In the genomic region with DNA sequence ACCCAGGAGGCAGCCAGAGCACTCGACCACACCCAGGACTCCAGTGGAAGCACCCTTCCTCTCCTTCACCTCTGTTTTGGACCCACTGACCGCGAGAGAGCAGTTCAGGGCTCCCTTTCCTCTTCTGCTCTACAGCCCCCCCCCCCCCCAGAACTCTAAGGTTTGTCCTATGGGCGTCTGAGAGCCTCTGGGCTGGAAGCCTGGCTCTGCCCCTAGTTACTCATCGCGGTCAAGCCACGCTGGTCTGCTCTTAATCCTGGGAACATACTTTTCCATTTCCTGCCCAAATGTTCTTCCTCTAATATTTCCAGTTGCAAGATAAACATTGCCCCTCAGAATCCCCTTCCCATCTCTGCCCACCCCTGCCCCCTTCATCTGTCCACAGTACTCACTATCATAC, we compare ENCODE assay signal across 11 mouse cellular contexts. TPM values are rescaled to one million over a fixed set of nuclear protein-coding genes. Genes with fewer than 3 reads are reported as not detected.
A peak's percentile ranks its signal among the peaks of the same experiment; 100 is the strongest.
DNase-seq lines count a peak whose midpoint lies in the region; ATAC-seq lines count a peak whose summit lies in the region.
"Had no signal": no experiment of that assay in that cellular context is flagged by ENCODE, and none has a peak within 500 bp of the region (broad histone marks: within the 10 kb centered on the region; RNA-seq: fewer than 3 reads in every experiment).

No protein-coding gene starts in this region.

- no peak overlapping the region for H3K4me3 ChIP-seq in heart, embryonic 13.5 days
- no peak overlapping the region for H3K4me3 ChIP-seq in lung, embryonic 15.5 days
- H3K4me3 ChIP-seq in embryonic facial prominence, embryonic 14.5 days (ENCODE audit: low read depth, low read length) = no peak overlapping the region
- H3K4me3 ChIP-seq in stomach, embryonic 15.5 days (replicated peaks) = no peak overlapping the region
- H3K4me3 ChIP-seq: liver, embryonic 15.5 days had no signal

- peak overlapping the region; percentile 80 for H3K27ac ChIP-seq in heart, embryonic 13.5 days (replicated peaks)
- peak overlapping the region; percentile 82 for H3K27ac ChIP-seq in lung, embryonic 15.5 days
- H3K27ac ChIP-seq in embryonic facial prominence, embryonic 14.5 days (replicated peaks; ENCODE audit: low read depth, low read length) = peak overlapping the region; percentile 88
- H3K27ac ChIP-seq in stomach, embryonic 15.5 days = peak overlapping the region; percentile 86
- H3K27ac ChIP-seq: liver, embryonic 15.5 days had no signal

- H3K9me3 ChIP-seq in heart, embryonic 13.5 days = no peaks in the 10 kb centered on the region
- no peaks in the 10 kb centered on the region for H3K9me3 ChIP-seq in lung, embryonic 15.5 days
- H3K9me3 ChIP-seq in embryonic facial prominence, embryonic 14.5 days (ENCODE audit: control insufficient read depth, low read length) = no peaks in the 10 kb centered on the region
- no peaks in the 10 kb centered on the region for H3K9me3 ChIP-seq in stomach, embryonic 15.5 days
- H3K9me3 ChIP-seq: liver, embryonic 15.5 days had no signal

- no peaks in the 10 kb centered on the region for H3K27me3 ChIP-seq in heart, embryonic 13.5 days (replicated peaks)
- H3K27me3 ChIP-seq in lung, embryonic 15.5 days = no peaks in the 10 kb centered on the region
- H3K27me3 ChIP-seq in embryonic facial prominence, embryonic 14.5 days (replicated peaks; ENCODE audit: control insufficient read depth, insufficient read depth, low read length) = no peaks in the 10 kb centered on the region
- H3K27me3 ChIP-seq in stomach, embryonic 15.5 days (replicated peaks) = no peaks in the 10 kb centered on the region
- H3K27me3 ChIP-seq: liver, embryonic 15.5 days had no signal

- WGBS in heart, embryonic 13.5 days = 68% methylated on average over 7 of the region's 7 CpGs
- 66% methylated on average over 7 of the region's 7 CpGs for WGBS in lung, embryonic 15.5 days
- WGBS in embryonic facial prominence, embryonic 14.5 days = 61% methylated on average over 7 of the region's 7 CpGs
- WGBS in stomach, embryonic 15.5 days = 65% methylated on average over 7 of the region's 7 CpGs

- no peak for DNase-seq in heart, adult 18-20 months
- no peak for DNase-seq in lung, postnatal 10 days
- no peak for DNase-seq in embryonic facial prominence, embryonic 14.5 days (ENCODE audit: low spot score)
- DNase-seq in lung, postnatal 4 days = no peak
- DNase-seq in right cerebral cortex, postnatal 10 days (ENCODE audit: low spot score in 2 of 2) = no peak
- DNase-seq: adrenal gland, adult 8-10 months; cerebellum, adult 9-10 months had no signal

- no peak overlapping the region; the same call in 1 of the 2 replicates for H3K4me2 ChIP-seq in heart, embryonic 13.5 days
- H3K4me2 ChIP-seq in lung, embryonic 15.5 days = no peak overlapping the region
- peak overlapping the region; percentile 52 for H3K4me2 ChIP-seq in embryonic facial prominence, embryonic 14.5 days (ENCODE audit: low read depth, low read length)
- no peak overlapping the region for H3K4me2 ChIP-seq in stomach, embryonic 15.5 days
- H3K4me2 ChIP-seq: liver, embryonic 15.5 days had no signal

- no peak for ATAC-seq in heart, embryonic 13.5 days (ENCODE audit: extremely low read depth, insufficient number of reproducible peaks, low FRiP score, low TSS enrichment)
- ATAC-seq in lung, embryonic 15.5 days (ENCODE audit: borderline replicate concordance, extremely low read depth, low FRiP score, low TSS enrichment) = 0 out of 2 replicates have a peak, but pooled peaks have one; percentile 8
- no peak for ATAC-seq in embryonic facial prominence, embryonic 14.5 days (ENCODE audit: low read depth)
- ATAC-seq in stomach, embryonic 15.5 days (ENCODE audit: insufficient read depth, low FRiP score, low read depth) = no peak

- peaks cover 29% of the 10 kb centered on the region for H3K36me3 ChIP-seq in heart, embryonic 13.5 days
- H3K36me3 ChIP-seq in lung, embryonic 15.5 days = peaks cover 5% of the 10 kb centered on the region; the same call in 1 of the 2 replicates
- H3K36me3 ChIP-seq in embryonic facial prominence, embryonic 14.5 days (ENCODE audit: control insufficient read depth, insufficient read depth, low read length) = peaks cover 15% of the 10 kb centered on the region
- 0 out of 2 replicates have a peak, but pooled peaks cover 8% of the 10 kb centered on the region for H3K36me3 ChIP-seq in stomach, embryonic 15.5 days
- H3K36me3 ChIP-seq: liver, embryonic 15.5 days had no signal

- H3K9ac ChIP-seq in heart, embryonic 13.5 days = no peak overlapping the region
- no peak overlapping the region for H3K9ac ChIP-seq in lung, embryonic 15.5 days
- no peak overlapping the region for H3K9ac ChIP-seq in embryonic facial prominence, embryonic 14.5 days (ENCODE audit: low read depth, low read length)
- no peak overlapping the region for H3K9ac ChIP-seq in stomach, embryonic 15.5 days
- H3K9ac ChIP-seq: liver, embryonic 15.5 days had no signal

- H3K4me1 ChIP-seq in heart, embryonic 13.5 days = peaks cover 57% of the 10 kb centered on the region
- H3K4me1 ChIP-seq in lung, embryonic 15.5 days = peaks cover 43% of the 10 kb centered on the region
- H3K4me1 ChIP-seq in embryonic facial prominence, embryonic 14.5 days (ENCODE audit: control insufficient read depth, insufficient read depth, low read length) = peaks cover 30% of the 10 kb centered on the region
- peaks cover 40% of the 10 kb centered on the region for H3K4me1 ChIP-seq in stomach, embryonic 15.5 days

RNA-seq across cellular contexts. Expression of a gene that starts 15.9 kb away (rescaled TPM):
- polyA plus RNA-seq in heart, embryonic 13.5 days (2015; fragmentation: Nextera tagmentation; extraction: Ambion mirVana) = 29.0 and 29.2 TPM in 2 replicates
- 10 to 100 TPM; 82.3 to 83.3 TPM for total RNA-seq in heart, adult 18-20 months (2021)
- 18.1 and 18.4 TPM in 2 replicates for polyA plus RNA-seq in lung, embryonic 15.5 days (2015; fragmentation: Nextera tagmentation; extraction: Ambion mirVana)
- 24.1 and 26.7 TPM in 2 replicates for polyA plus RNA-seq in embryonic facial prominence, embryonic 14.5 days (2014; fragmentation: Nextera tagmentation; extraction: Ambion mirVana)
- polyA plus RNA-seq in stomach, embryonic 15.5 days (2015; fragmentation: Nextera tagmentation; extraction: Ambion mirVana) = 17.8 and 18.3 TPM in 2 replicates
